Mouse (Mus musculus): ENCODE results near the gene P3h4.

- TF ChIP-seq POLR2A (IDR thresholded peaks at IDR 0.05; ENCODE audit: insufficient read length, low read depth) (no peak), MAX (IDR thresholded peaks at IDR 0.05; ENCODE audit: low read depth) (no peak), MYOG (IDR thresholded peaks at IDR 0.05; ENCODE audit: control insufficient read depth in 1 of 3, insufficient read depth in 1 of 3, insufficient read length in 2 of 3, low read depth in 2 of 3) (peak in 1 of 3 experiments; percentile 38), E2F4 (IDR thresholded peaks at IDR 0.05; ENCODE audit: insufficient read depth) (no peak), USF1 (IDR thresholded peaks at IDR 0.05; ENCODE audit: low read depth) (no peak), CEBPB (IDR thresholded peaks at IDR 0.05; ENCODE audit: insufficient read depth, poor library complexity, severe bottlenecking) (no peak)
Measured at GRCm38 (mm10) chr11:100425851-100426250, 11.2 kb upstream of the P3h4 start.
